Mouse (Mus musculus) hindbrain, embryonic 13.5 days (tissue): ENCODE measurements around the gene Macrod2. TPM values are rescaled to one million over a fixed set of nuclear protein-coding genes. Genes with fewer than 3 reads are reported as not detected.

Source experiments
- ATAC-seq: fragments of 200-750 bp; cut with Nextera tagmentation; 2 replicates; pipeline ENCODE4 v1.8.0; 2017; ENCODE audit warnings: moderate TSS enrichment; ENCODE audit not compliant: low FRiP score
- H3K27ac ChIP-seq: fragments of 300-500 bp; sonication (generic); 2 replicates; pipeline ENCODE4 v1.5.1; 2015; ENCODE audit warnings: inconsistent platforms, mild to moderate bottlenecking, moderate library complexity
- H3K27me3 ChIP-seq: fragments of 300-500 bp; sonication (generic); 2 replicates; pipeline ENCODE4 v1.6.1; 2015; ENCODE audit warnings: mild to moderate bottlenecking, inconsistent platforms
- H3K36me3 ChIP-seq: fragments of 300-500 bp; sonication (generic); 2 replicates; pipeline ENCODE4 v1.6.1; 2015; ENCODE audit warnings: mild to moderate bottlenecking, inconsistent platforms
- H3K4me1 ChIP-seq: fragments of 300-500 bp; sonication (generic); replicated peaks from 2 replicates; pipeline ENCODE4 v1.6.1; 2015; ENCODE audit warnings: inconsistent platforms
- H3K4me2 ChIP-seq: fragments of 300-500 bp; sonication (generic); 2 replicates; pipeline ENCODE4 v1.6.1; 2015; ENCODE audit warnings: inconsistent platforms, mild to moderate bottlenecking, moderate library complexity
- H3K4me3 ChIP-seq: fragments of 300-500 bp; sonication (generic); 2 replicates; pipeline ENCODE4 v1.5.1; 2015; ENCODE audit warnings: mild to moderate bottlenecking, inconsistent platforms
- H3K9ac ChIP-seq: fragments of 300-500 bp; sonication (generic); 2 replicates; pipeline ENCODE4 v1.6.1; 2015; ENCODE audit warnings: mild to moderate bottlenecking, inconsistent platforms
- H3K9me3 ChIP-seq: fragments of 300-500 bp; sonication (generic); 2 replicates; pipeline ENCODE4 v1.6.1; 2016; ENCODE audit warnings: inconsistent platforms
- WGBS: fragments of 180-500 bp; shearing (Covaris S2); methylation state at CpG from one replicate; pipeline ENCODE4 v1.1.7; 2015; 5-methylcytosine and 5-hydroxymethylcytosine counted together
- polyA plus RNA-seq: library from polyadenylated mRNA; unstranded; fragments of >200 nt; fragmentation: Nextera tagmentation; extraction: Ambion mirVana; gene quantifications from 2 replicates; pipeline ENCODE4 v1.2.1, GENCODE M21; 2015

The Macrod2 gene
- polyA plus RNA-seq, 1 experiment from 2014 or later: 74.7 TPM

- no peak for ATAC-seq
- H3K4me1 ChIP-seq: no peaks in the 10 kb centered on the region
- H3K9ac ChIP-seq: no peak overlapping the region
- no peak overlapping the region for H3K4me2 ChIP-seq
- WGBS: 90% methylated on average over 2 of the region's 2 CpGs
- no peaks in the 10 kb centered on the region for H3K27me3 ChIP-seq
- no peak overlapping the region for H3K27ac ChIP-seq
- no peaks in the 10 kb centered on the region for H3K36me3 ChIP-seq
- no peak overlapping the region for H3K4me3 ChIP-seq
- no peaks in the 10 kb centered on the region for H3K9me3 ChIP-seq
Measured at GRCm38 (mm10) chr2:142264697-142265096, 1869.6 kb downstream of the Macrod2 start.

- Histone ChIP-seq H3K4me1 (no peaks in the 10 kb centered on the region), H3K27ac (no peak overlapping the region), H3K27me3 (no peaks in the 10 kb centered on the region), H3K36me3 (no peaks in the 10 kb centered on the region), H3K4me3 (no peak overlapping the region), H3K4me2 (no peak overlapping the region), H3K9me3 (no peaks in the 10 kb centered on the region), H3K9ac (no peak overlapping the region)
- 88% methylated on average over 2 of the region's 2 CpGs for WGBS
- no peak for ATAC-seq
Measured at GRCm38 (mm10) chr2:142267836-142268235, 1872.7 kb downstream of the Macrod2 start.

GRCm38 (mm10) chr2:142286761-142287160 is 1891.7 kb downstream of the Macrod2 start:
- H3K27ac ChIP-seq: no peak overlapping the region
- H3K4me3 ChIP-seq: no peak overlapping the region
- no peak for ATAC-seq
- no peak overlapping the region for H3K9ac ChIP-seq
- H3K36me3 ChIP-seq: no peaks in the 10 kb centered on the region
- no peaks in the 10 kb centered on the region for H3K27me3 ChIP-seq
- no peaks in the 10 kb centered on the region for H3K4me1 ChIP-seq
- no peaks in the 10 kb centered on the region for H3K9me3 ChIP-seq
- no peak overlapping the region for H3K4me2 ChIP-seq
- WGBS: 63% methylated on average over 1 of the region's 1 CpGs

GRCm38 (mm10) chr2:142294831-142295230 is 1899.7 kb downstream of the Macrod2 start:
- Histone ChIP-seq H3K9ac (no peak overlapping the region), H3K9me3 (no peaks in the 10 kb centered on the region), H3K36me3 (no peaks in the 10 kb centered on the region), H3K4me2 (no peak overlapping the region), H3K4me1 (no peaks in the 10 kb centered on the region), H3K27me3 (no peaks in the 10 kb centered on the region), H3K27ac (no peak overlapping the region), H3K4me3 (no peak overlapping the region)
- ATAC-seq: no peak
- 72% methylated on average over 4 of the region's 4 CpGs for WGBS

- WGBS: 6% methylated on average over 2 of the region's 2 CpGs
- no peaks in the 10 kb centered on the region for H3K36me3 ChIP-seq
- no peak overlapping the region for H3K4me2 ChIP-seq
- peaks cover 5% of the 10 kb centered on the region; the same call in 1 of the 2 replicates for H3K4me1 ChIP-seq
- H3K9ac ChIP-seq: no peak overlapping the region
- 0 out of 2 replicates have a peak, but pooled peaks cover 6% of the 10 kb centered on the region for H3K9me3 ChIP-seq
- H3K27me3 ChIP-seq: no peaks in the 10 kb centered on the region
- H3K4me3 ChIP-seq: no peak overlapping the region
- peak overlapping the region; percentile 36; the same call in 1 of the 2 replicates for H3K27ac ChIP-seq
- ATAC-seq: peak; percentile 77
Measured at GRCm38 (mm10) chr2:142303098-142303911, 1908.2 kb downstream of the Macrod2 start.

- Histone ChIP-seq H3K9me3 (0 out of 2 replicates have a peak, but pooled peaks cover 6% of the 10 kb centered on the region), H3K9ac (no peak overlapping the region), H3K27me3 (no peaks in the 10 kb centered on the region), H3K27ac (no peak overlapping the region), H3K4me1 (peaks cover 5% of the 10 kb centered on the region; the same call in 1 of the 2 replicates), H3K4me2 (no peak overlapping the region), H3K4me3 (no peak overlapping the region), H3K36me3 (no peaks in the 10 kb centered on the region)
- 0 out of 2 replicates have a peak, but pooled peaks have one; percentile 46 for ATAC-seq
- WGBS: 56% methylated on average over 2 of the region's 2 CpGs
Measured at GRCm38 (mm10) chr2:142303912-142304182, 1908.7 kb downstream of the Macrod2 start.

GRCm38 (mm10) chr2:142323158-142323557 is 1928.0 kb downstream of the Macrod2 start:
- Histone ChIP-seq H3K4me1 (no peaks in the 10 kb centered on the region), H3K9me3 (no peaks in the 10 kb centered on the region), H3K9ac (no peak overlapping the region), H3K36me3 (no peaks in the 10 kb centered on the region), H3K4me3 (no peak overlapping the region), H3K4me2 (no peak overlapping the region), H3K27ac (no peak overlapping the region), H3K27me3 (no peaks in the 10 kb centered on the region)
- WGBS: 46% methylated on average over 3 of the region's 3 CpGs
- ATAC-seq: no peak

GRCm38 (mm10) chr2:142326737-142327136 is 1931.6 kb downstream of the Macrod2 start:
- no peak for ATAC-seq
- H3K4me1 ChIP-seq: no peaks in the 10 kb centered on the region
- no peaks in the 10 kb centered on the region for H3K36me3 ChIP-seq
- H3K4me2 ChIP-seq: no peak overlapping the region
- H3K27me3 ChIP-seq: no peaks in the 10 kb centered on the region
- H3K4me3 ChIP-seq: no peak overlapping the region
- H3K9me3 ChIP-seq: no peaks in the 10 kb centered on the region
- 93% methylated on average over 3 of the region's 3 CpGs for WGBS
- no peak overlapping the region for H3K9ac ChIP-seq
- no peak overlapping the region for H3K27ac ChIP-seq

- no peak for ATAC-seq
- no peaks in the 10 kb centered on the region for H3K27me3 ChIP-seq
- H3K4me1 ChIP-seq: peaks cover 9% of the 10 kb centered on the region
- no peak overlapping the region for H3K4me3 ChIP-seq
- WGBS: 49% methylated on average over 7 of the region's 7 CpGs
- H3K4me2 ChIP-seq: no peak overlapping the region
- H3K9me3 ChIP-seq: no peaks in the 10 kb centered on the region
- no peak overlapping the region for H3K9ac ChIP-seq
- no peaks in the 10 kb centered on the region for H3K36me3 ChIP-seq
- H3K27ac ChIP-seq: no peak overlapping the region
Measured at GRCm38 (mm10) chr2:142329761-142330160, 1934.7 kb downstream of the Macrod2 start.

GRCm38 (mm10) chr2:142334441-142335102 is 1939.5 kb downstream of the Macrod2 start:
- ATAC-seq: peak; percentile 88

GRCm38 (mm10) chr2:142335103-142335999 is 1940.2 kb downstream of the Macrod2 start:
- no peak overlapping the region for H3K4me3 ChIP-seq
- no peaks in the 10 kb centered on the region for H3K9me3 ChIP-seq
- H3K4me2 ChIP-seq: peak overlapping the region; percentile 45
- H3K9ac ChIP-seq: no peak overlapping the region
- peak; percentile 37; the same call in 1 of the 2 replicates for ATAC-seq
- H3K36me3 ChIP-seq: no peaks in the 10 kb centered on the region
- no peaks in the 10 kb centered on the region for H3K27me3 ChIP-seq
- peaks cover 22% of the 10 kb centered on the region for H3K4me1 ChIP-seq
- peak overlapping the region; percentile 74 for H3K27ac ChIP-seq
- 19% methylated on average over 10 of the region's 10 CpGs for WGBS

More at GRCm38 (mm10) chr2:142334441-142335102, 1939.5 kb downstream of the Macrod2 start:
- Histone ChIP-seq H3K27me3 (no peaks in the 10 kb centered on the region), H3K9ac (no peak overlapping the region), H3K36me3 (no peaks in the 10 kb centered on the region), H3K4me3 (no peak overlapping the region), H3K27ac (peak overlapping the region; percentile 74), H3K4me1 (peaks cover 22% of the 10 kb centered on the region), H3K4me2 (peak overlapping the region; percentile 45), H3K9me3 (no peaks in the 10 kb centered on the region)
- WGBS: 4% methylated on average over 7 of the region's 7 CpGs

- WGBS: 32% methylated on average over 1 of the region's 2 CpGs
- Histone ChIP-seq H3K9ac (no peak overlapping the region), H3K27ac (no peak overlapping the region), H3K36me3 (no peaks in the 10 kb centered on the region), H3K4me2 (no peak overlapping the region), H3K4me1 (no peaks in the 10 kb centered on the region), H3K4me3 (no peak overlapping the region), H3K9me3 (no peaks in the 10 kb centered on the region), H3K27me3 (no peaks in the 10 kb centered on the region)
- no peak for ATAC-seq
Measured at GRCm38 (mm10) chr2:142344021-142344420, 1948.9 kb downstream of the Macrod2 start.
